In genomic region chr3:114889764-114890163, GRCm38 (mm10) we compare ENCODE assay signal across 30 mouse cellular contexts. TPM values are rescaled to one million over a fixed set of nuclear protein-coding genes. Genes with fewer than 3 reads are reported as not detected.
A peak's percentile ranks its signal among the peaks of the same experiment; 100 is the strongest.
DNase-seq lines count a peak whose midpoint lies in the region; ATAC-seq lines count a peak whose summit lies in the region.
"Had no signal": no experiment of that assay in that cellular context is flagged by ENCODE, and none has a peak within 500 bp of the region (broad histone marks: within the 10 kb centered on the region; RNA-seq: fewer than 3 reads in every experiment).

No protein-coding gene starts in this region.

- peak; percentile 10 for ATAC-seq in activated CD4-positive, CD25-positive, alpha-beta regulatory T cell, adult 4 months
- peak; percentile 80 to 84 for ATAC-seq in hematopoietic stem cell, adult 5-6 weeks (replicated peaks in 1 of 2; ENCODE audit: insufficient read depth in 1 of 2, low FRiP score in 2 of 2, low TSS enrichment in 1 of 2, low read depth in 1 of 2, poor library complexity in 2 of 2, severe bottlenecking in 2 of 2)
- ATAC-seq: forebrain, embryonic 15.5 days; intestine, embryonic 15.5 days had no signal

- peak; percentile 39 for DNase-seq in CD4-positive helper T cell, adult 2 months (ENCODE audit: low read depth, low spot score)
- DNase-seq in embryo, embryonic 11 days = no peak
- DNase-seq in lung, adult 18-20 months = no peak
- no peak for DNase-seq in kidney, postnatal 10 days
- no peak for DNase-seq in heart, embryonic 10.5 days (ENCODE audit: low spot score)
- DNase-seq: adrenal gland, adult 8-10 months; adrenal gland, postnatal 25 days; cerebellum, adult 18-20 months; cerebellum, adult 9-10 months; cerebellum, postnatal 14 days; gastrocnemius, postnatal 14 days; heart, adult 18-20 months; heart, postnatal 14 days; heart, postnatal 4 days had no signal

- 74% methylated on average over 3 of the region's 3 CpGs for WGBS in heart, embryonic 10.5 days

- H3K9me3 ChIP-seq in megakaryocyte, embryonic 14.5 days = no peaks in the 10 kb centered on the region
- no peaks in the 10 kb centered on the region for H3K9me3 ChIP-seq in heart, embryonic 10.5 days
- H3K9me3 ChIP-seq: embryonic facial prominence, embryonic 10.5 days; embryonic facial prominence, embryonic 13.5 days; forebrain, embryonic 12.5 days; forebrain, embryonic 15.5 days; G1E; heart, embryonic 13.5 days; hindbrain, embryonic 12.5 days; hindbrain, embryonic 15.5 days; intestine, embryonic 15.5 days had no signal

- H3K27ac ChIP-seq in heart, embryonic 10.5 days = no peak overlapping the region
- H3K27ac ChIP-seq: embryonic facial prominence, embryonic 10.5 days; embryonic facial prominence, embryonic 13.5 days; forebrain, embryonic 12.5 days; forebrain, embryonic 15.5 days; heart, embryonic 13.5 days; hindbrain, embryonic 12.5 days; hindbrain, embryonic 15.5 days; intestine, embryonic 15.5 days had no signal

- H3K27me3 ChIP-seq in megakaryocyte, embryonic 14.5 days (replicated peaks) = no peaks in the 10 kb centered on the region
- H3K27me3 ChIP-seq in heart, embryonic 10.5 days (ENCODE audit: insufficient read depth, poor library complexity, severe bottlenecking) = no peaks in the 10 kb centered on the region
- H3K27me3 ChIP-seq: CH12.LX; embryonic facial prominence, embryonic 13.5 days; forebrain, embryonic 12.5 days; forebrain, embryonic 15.5 days; heart, embryonic 13.5 days; hindbrain, embryonic 12.5 days; hindbrain, embryonic 15.5 days; intestine, embryonic 15.5 days had no signal

- peak overlapping the region; percentile 46 for H3K4me3 ChIP-seq in megakaryocyte, embryonic 14.5 days (replicated peaks)
- H3K4me3 ChIP-seq in heart, embryonic 10.5 days = no peak overlapping the region
- H3K4me3 ChIP-seq: embryonic facial prominence, embryonic 10.5 days; embryonic facial prominence, embryonic 13.5 days; erythroblast, embryonic 14.5 days; forebrain, embryonic 12.5 days; forebrain, embryonic 15.5 days; heart, embryonic 13.5 days; hindbrain, embryonic 12.5 days; hindbrain, embryonic 15.5 days; intestine, embryonic 15.5 days had no signal

- H3K36me3 ChIP-seq in megakaryocyte, embryonic 14.5 days (replicated peaks; ENCODE audit: low read length) = no peaks in the 10 kb centered on the region
- no peaks in the 10 kb centered on the region for H3K36me3 ChIP-seq in heart, embryonic 10.5 days
- H3K36me3 ChIP-seq: embryonic facial prominence, embryonic 10.5 days; embryonic facial prominence, embryonic 13.5 days; forebrain, embryonic 12.5 days; forebrain, embryonic 15.5 days; G1E; heart, embryonic 13.5 days; hindbrain, embryonic 12.5 days; hindbrain, embryonic 15.5 days; intestine, embryonic 15.5 days had no signal

- peaks cover 15% of the 10 kb centered on the region for H3K4me1 ChIP-seq in megakaryocyte, embryonic 14.5 days
- H3K4me1 ChIP-seq in heart, embryonic 10.5 days = no peaks in the 10 kb centered on the region
- H3K4me1 ChIP-seq: embryonic facial prominence, embryonic 10.5 days; embryonic facial prominence, embryonic 13.5 days; forebrain, embryonic 12.5 days; forebrain, embryonic 15.5 days; heart, embryonic 13.5 days; hindbrain, embryonic 12.5 days; hindbrain, embryonic 15.5 days; intestine, embryonic 15.5 days had no signal

RNA-seq across cellular contexts. Expression of gene Olfm3, which starts 14.1 kb away (rescaled TPM):
- not detected for polyA plus RNA-seq in activated CD4-positive, CD25-positive, alpha-beta regulatory T cell, adult 4 months (2017; shearing (Covaris generic))
- not detected in 2 replicates for total RNA-seq in hematopoietic stem cell, adult 5-6 weeks (2017)
- polyA plus RNA-seq in megakaryocyte, embryonic 14.5 days (2012; ENCODE audit: insufficient read depth, low replicate concordance) = not detected in 2 replicates
- polyA plus RNA-seq in heart, embryonic 10.5 days (2016; fragmentation: Nextera tagmentation; extraction: Ambion mirVana) = not detected in 2 replicates
- total RNA-seq: CH12.LX; gastrocnemius, adult 18-20 months; gastrocnemius, postnatal 14 days; gastrocnemius, postnatal 4 days; heart, adult 18-20 months; heart, postnatal 14 days; heart, postnatal 4 days had no signal
- polyA plus RNA-seq: erythroblast, embryonic 14.5 days; G1E; heart, embryonic 13.5 days had no signal
